Mouse (Mus musculus): ENCODE results near the gene Ap4b1.
"Not testable (repeated sequence)": the region's sequence is repeated elsewhere in the genome, so short reads cannot be mapped to it uniquely, and the experiment has no call there.

Ap4b1 gene

GRCm38 (mm10) chr3:103808891-103809798, at the start of gene Ap4b1, which contains the start of the genes Dclre1b and Gm43064:
Ap4b1 (plus strand) TSS chr3:103809520.
Dclre1b (minus strand) TSS chr3:103809444.
Gm43064 (plus strand) TSS chr3:103809573.
- in situ Hi-C loops (cut with MboI) = no loop called here

GRCm38 (mm10) chr3:103766789-103767188, 42.5 kb upstream of the Ap4b1 start:
- in situ Hi-C loops (cut with MboI) = no loop called here

- in situ Hi-C loops (cut with MboI) = no loop called here
Observed at GRCm38 (mm10) chr3:103771531-103772130, 37.7 kb upstream of the Ap4b1 start.

GRCm38 (mm10) chr3:103772846-103773245, 36.5 kb upstream of the Ap4b1 start:
- in situ Hi-C loops (cut with MboI) = no loop called here

- in situ Hi-C loops (cut with MboI) = no loop called here
Observed at GRCm38 (mm10) chr3:103773508-103773907, 35.8 kb upstream of the Ap4b1 start.

GRCm38 (mm10) chr3:103774009-103774408, 35.3 kb upstream of the Ap4b1 start:
- in situ Hi-C loops (cut with MboI) = no loop called here

GRCm38 (mm10) chr3:103777940-103778339, 31.4 kb upstream of the Ap4b1 start:
- in situ Hi-C loops (cut with MboI) = no loop called here

GRCm38 (mm10) chr3:103778660-103779059, 30.7 kb upstream of the Ap4b1 start:
- in situ Hi-C loops (cut with MboI) = no loop called here

GRCm38 (mm10) chr3:103779183-103779582, 30.1 kb upstream of the Ap4b1 start:
- in situ Hi-C loops (cut with MboI) = no loop called here

GRCm38 (mm10) chr3:103780271-103780670, 29.0 kb upstream of the Ap4b1 start:
- in situ Hi-C loops (cut with MboI) = no loop called here

- in situ Hi-C loops (cut with MboI) = no loop called here
Observed at GRCm38 (mm10) chr3:103780777-103781176, 28.5 kb upstream of the Ap4b1 start.

- in situ Hi-C loops (cut with MboI) = no loop called here
Observed at GRCm38 (mm10) chr3:103782844-103783609, 26.3 kb upstream of the Ap4b1 start.

GRCm38 (mm10) chr3:103787225-103787624, 22.1 kb upstream of the Ap4b1 start:
- in situ Hi-C loops (cut with MboI) = no loop called here

- in situ Hi-C loops (cut with MboI) = no loop called here
Observed at GRCm38 (mm10) chr3:103789096-103789495, 20.2 kb upstream of the Ap4b1 start.

GRCm38 (mm10) chr3:103789891-103790345, 19.4 kb upstream of the Ap4b1 start:
- in situ Hi-C loops (cut with MboI) = no loop called here

GRCm38 (mm10) chr3:103790346-103791145, 18.8 kb upstream of the Ap4b1 start:
- in situ Hi-C loops (cut with MboI) = no loop called here

- in situ Hi-C loops (cut with MboI) = no loop called here
Observed at GRCm38 (mm10) chr3:103791230-103792110, 17.9 kb upstream of the Ap4b1 start, which contains the start of gene Hipk1. Hipk1 (minus strand) TSS chr3:103791563.

- in situ Hi-C loops (cut with MboI) = not testable (repeated sequence)
Observed at GRCm38 (mm10) chr3:103792111-103792406, 17.3 kb upstream of the Ap4b1 start.

GRCm38 (mm10) chr3:103792566-103792965, 16.8 kb upstream of the Ap4b1 start:
- in situ Hi-C loops (cut with MboI) = no loop called here

- in situ Hi-C loops (cut with MboI) = no loop called here
Observed at GRCm38 (mm10) chr3:103796389-103796788, 12.9 kb upstream of the Ap4b1 start.

Measured in mature B cell (primary cell).